Mouse (Mus musculus) left cerebral cortex, postnatal 14 days (tissue): ENCODE results near the gene Wwp2. TPM values are rescaled to one million over a fixed set of nuclear protein-coding genes. Genes with fewer than 3 reads are reported as not detected.

Experiments used
- DNase-seq, 2 experiments: peaks; one replicate each; pipeline ENCODE4 v3.0.0; 2021 to 2022; ENCODE audit warnings: low spot score in 2 of 2, mixed read lengths in 1 of 2
- intact Hi-C: fragments of 180-260 bp; cut with DNase I; formaldehyde crosslinking; loops from one replicate; pipeline ENCODE4 v1.15.1; 2025
- total RNA-seq, 2 experiments: library from RNA; stranded (reverse); gene quantifications; 2 replicates each; pipeline ENCODE4 v1.2.3; 2021

Gene Wwp2
- total RNA-seq, 2 experiments from 2014 or later, result 31.7 to 36.2 TPM

DNA sequence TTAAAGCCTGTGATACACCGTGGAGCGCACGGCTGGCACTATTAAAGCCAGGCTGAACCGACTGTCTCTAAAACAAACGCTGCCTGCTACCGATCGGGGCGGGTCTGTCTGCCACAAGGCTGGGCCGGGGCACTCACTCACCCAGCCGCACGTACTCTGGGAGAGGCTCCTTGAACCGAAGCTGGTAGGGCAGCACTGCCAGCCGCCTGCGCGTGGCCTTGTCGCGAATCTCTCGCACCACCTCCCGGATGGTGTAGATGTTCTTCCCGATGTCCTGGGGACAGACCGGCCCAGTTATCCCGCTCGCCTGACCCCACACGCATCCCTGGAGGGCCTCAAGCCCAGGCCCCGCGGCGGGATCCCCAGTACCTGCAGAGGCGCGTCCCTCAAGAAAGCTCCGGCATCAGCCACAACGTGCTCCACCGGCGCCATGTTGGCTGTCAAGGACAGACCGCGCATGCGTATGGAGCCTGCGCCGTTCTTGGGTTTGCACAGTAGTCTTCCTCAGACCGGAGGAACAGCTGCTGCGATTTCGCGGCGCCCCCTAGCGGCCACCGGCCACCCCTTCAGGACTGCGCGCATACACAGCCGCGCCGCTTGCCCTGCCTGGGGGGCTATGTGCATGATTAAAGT lies 11.5 kb upstream of the Wwp2 start, which contains the start of gene Nob1:
Gene Nob1, minus strand, starts transcription at position 455 of the 633 bp plus-strand sequence.
- peak; percentile 96 to 98 for DNase-seq
- intact Hi-C loops, result loop anchor here (2.0 to 5.0 kb wide), 2 partner anchors 36 to 317 kb away; no protein-coding TSS in a partner anchor

GRCm38 (mm10) chr8:107425230-107425597 lies 11.0 kb upstream of the Wwp2 start:
- intact Hi-C loops, result loop anchor here (2.0 to 5.0 kb wide), 2 partner anchors 36 to 318 kb away; no protein-coding TSS in a partner anchor
- no peak for DNase-seq

- no peak for DNase-seq
- intact Hi-C loops, result no loop called here
These were observed 5.3 kb upstream of the Wwp2 start for GRCm38 (mm10) chr8:107430821-107431220.

GRCm38 (mm10) chr8:107435421-107435961 lies 674 bp upstream of the Wwp2 start:
- DNase-seq, result no peak
- intact Hi-C loops, result no loop called here

DNA sequence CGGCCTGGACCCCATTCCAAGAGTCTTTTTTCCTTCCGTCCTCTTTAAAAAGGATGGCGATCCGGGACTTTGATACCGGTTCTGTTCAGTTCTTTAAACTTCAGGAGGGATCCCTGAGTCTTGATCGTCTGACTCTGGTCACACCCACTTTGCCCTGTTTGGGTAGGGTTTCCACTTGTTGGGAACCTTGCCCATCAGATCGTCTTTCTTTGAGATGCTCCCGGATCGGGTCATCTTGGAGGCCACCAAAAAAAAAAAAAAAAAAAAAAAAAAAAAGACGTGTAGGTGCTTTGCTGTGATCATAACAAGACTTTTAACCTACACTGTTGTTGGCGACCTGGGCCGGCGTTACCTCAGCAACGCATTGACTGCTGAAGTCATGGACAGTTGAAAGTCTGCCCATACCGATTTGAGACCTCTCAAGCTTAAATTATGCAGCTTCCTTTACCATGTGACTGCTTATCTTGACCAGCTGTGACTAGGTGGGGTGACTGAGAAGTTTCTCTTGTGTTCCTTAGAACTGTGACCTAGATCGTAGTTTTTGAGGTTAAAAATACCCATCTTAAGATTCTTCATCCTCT lies 766 bp downstream of the Wwp2 start:
- DNase-seq, result no peak
- intact Hi-C loops, result no loop called here

GRCm38 (mm10) chr8:107437711-107438110 lies 1.5 kb downstream of the Wwp2 start:
- intact Hi-C loops, result no loop called here
- no peak for DNase-seq

GRCm38 (mm10) chr8:107439880-107440625 lies 3.9 kb downstream of the Wwp2 start:
- no peak for DNase-seq
- intact Hi-C loops, result no loop called here

DNA sequence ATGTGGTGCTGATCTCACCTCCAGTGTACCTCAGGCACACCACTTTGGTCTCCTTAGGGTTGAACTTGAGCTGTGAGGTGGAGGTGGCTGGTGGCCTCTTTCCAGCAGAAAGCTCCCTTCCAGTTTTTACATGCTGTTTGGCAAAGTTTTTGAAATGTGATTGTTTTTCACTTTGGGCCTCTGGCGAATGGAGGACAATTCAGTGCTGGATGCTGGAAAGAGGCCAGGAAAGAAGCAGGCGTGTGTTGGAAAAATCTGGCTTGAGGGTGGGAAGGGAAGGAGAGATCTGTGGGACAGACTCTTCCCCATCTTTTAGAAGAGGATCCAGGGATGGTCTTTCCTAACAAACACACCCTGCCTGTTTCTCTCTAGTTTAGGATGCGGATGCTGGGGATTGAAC lies 8.5 kb downstream of the Wwp2 start:
- no peak for DNase-seq
- intact Hi-C loops, result no loop called here

GRCm38 (mm10) chr8:107447713-107448112 lies 11.5 kb downstream of the Wwp2 start:
- intact Hi-C loops, result no loop called here
- no peak for DNase-seq

DNA sequence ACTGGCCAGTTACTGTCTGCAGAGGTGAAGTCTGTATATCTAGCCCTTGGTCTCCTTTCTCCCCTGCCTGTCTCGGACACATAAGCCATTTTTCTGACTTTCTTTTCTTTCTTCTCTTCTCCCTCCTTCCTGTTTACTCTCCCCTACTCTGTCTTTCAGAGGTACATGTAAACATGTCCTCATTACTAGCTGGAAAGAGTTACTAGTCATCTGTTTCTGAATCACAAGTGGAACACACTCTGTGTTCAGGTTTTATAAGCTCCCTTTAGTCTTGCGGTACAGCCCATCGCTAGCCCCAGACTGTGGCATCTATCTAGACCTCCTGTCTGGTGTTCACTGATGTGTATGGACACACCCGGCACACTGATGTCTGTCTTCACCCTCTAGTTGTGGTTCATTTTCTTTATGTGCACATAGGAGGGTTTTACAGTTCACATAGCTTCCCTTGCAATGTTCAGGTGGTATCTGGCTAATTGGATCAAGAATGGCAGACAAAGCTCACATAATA lies 12.3 kb downstream of the Wwp2 start:
- no peak for DNase-seq
- intact Hi-C loops, result no loop called here

- no peak for DNase-seq
- intact Hi-C loops, result no loop called here
These were observed 13.0 kb downstream of the Wwp2 start for GRCm38 (mm10) chr8:107449130-107449529.

- intact Hi-C loops, result no loop called here
- no peak for DNase-seq
These were observed 13.5 kb downstream of the Wwp2 start for GRCm38 (mm10) chr8:107449655-107450054.

- DNase-seq, result no peak
- intact Hi-C loops, result no loop called here
These were observed 15.4 kb downstream of the Wwp2 start for GRCm38 (mm10) chr8:107451414-107452066.

GRCm38 (mm10) chr8:107453386-107453785 lies 17.2 kb downstream of the Wwp2 start:
- intact Hi-C loops, result no loop called here
- no peak for DNase-seq

DNA sequence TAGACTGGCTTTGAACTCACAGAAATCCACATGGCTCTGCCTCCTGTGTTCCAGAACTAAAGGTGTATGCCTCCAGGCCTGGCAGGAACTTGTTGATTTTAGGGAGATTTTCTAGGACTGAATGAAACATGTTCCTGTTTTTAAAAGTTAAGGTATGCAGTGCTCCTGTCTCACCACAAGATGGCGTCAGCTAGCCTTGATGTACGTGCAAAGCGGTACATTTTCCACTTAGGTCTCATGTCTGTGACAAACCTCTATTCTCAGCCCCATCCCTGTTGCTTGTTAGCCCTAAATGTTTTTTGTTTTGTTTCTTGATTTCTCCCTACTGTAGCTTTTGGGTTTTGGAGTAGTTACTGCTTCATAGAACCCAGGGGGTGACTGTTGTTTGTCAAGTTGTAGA lies 19.1 kb downstream of the Wwp2 start:
- intact Hi-C loops, result loop anchor here (2.0 to 5.0 kb wide), 2 partner anchors 52 to 122 kb away; no protein-coding TSS in a partner anchor
- peak; percentile 54 to 79 for DNase-seq

DNA sequence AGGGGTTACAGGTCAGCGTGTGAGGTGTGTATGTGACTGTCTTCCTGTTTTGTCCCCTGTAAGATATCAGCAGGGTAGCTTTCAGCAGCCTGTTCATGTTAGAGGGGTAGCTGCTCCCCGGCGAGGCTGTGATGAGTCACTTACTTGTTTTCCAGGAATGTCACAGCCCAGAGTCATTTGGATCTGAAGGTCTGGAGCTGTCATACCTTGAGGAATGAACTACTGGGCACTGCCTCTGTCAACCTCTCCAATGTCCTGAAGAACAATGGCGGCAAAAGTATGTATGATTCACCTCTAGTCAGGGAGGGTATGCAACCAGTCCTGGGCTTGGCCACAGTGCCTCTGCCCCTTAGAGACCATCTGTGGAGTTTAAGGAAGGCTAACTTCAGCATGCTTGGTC lies 21.6 kb downstream of the Wwp2 start:
- no peak for DNase-seq
- intact Hi-C loops, result loop anchor here (5.0 kb wide), 1 partner anchor 50 kb away; no protein-coding TSS in a partner anchor

DNA sequence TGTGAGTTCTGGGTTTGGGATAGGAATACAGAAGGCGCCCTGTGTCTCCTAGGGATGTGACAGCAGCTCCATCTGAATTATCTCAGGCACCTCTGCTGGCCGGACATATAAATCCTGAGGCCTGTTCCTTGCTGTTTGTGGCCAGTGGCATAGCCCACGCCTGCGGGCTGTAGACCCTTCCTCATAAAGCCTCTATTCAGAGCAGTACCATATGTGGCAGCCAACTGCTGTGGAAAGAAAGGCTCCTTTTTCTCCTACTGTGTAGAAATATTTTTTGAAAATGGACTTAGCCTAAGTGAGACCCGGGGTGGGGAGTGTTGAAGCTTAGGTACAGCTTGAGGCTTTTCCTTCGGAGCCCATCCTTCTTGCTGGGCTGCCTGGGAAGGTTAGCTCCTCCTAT lies 22.1 kb downstream of the Wwp2 start:
- no peak for DNase-seq
- intact Hi-C loops, result loop anchor here (5.0 kb wide), 1 partner anchor 49 kb away; no protein-coding TSS in a partner anchor

- intact Hi-C loops, result no loop called here
- DNase-seq, result no peak
These were observed 26.3 kb downstream of the Wwp2 start for GRCm38 (mm10) chr8:107462423-107462822.

- intact Hi-C loops, result no loop called here
- no peak for DNase-seq
These were observed 29.3 kb downstream of the Wwp2 start for GRCm38 (mm10) chr8:107465332-107465990.
